Mouse (Mus musculus) G1E (cell line): ENCODE results near the gene Igflr1.

ENCODE experiments used
- CTCF ChIP-seq: IDR thresholded peaks from 2 replicates; pipeline ENCODE4 v1.5.1; 2012; ENCODE audit warnings: low read depth, low read length, inconsistent platforms, mixed read lengths
- GATA1 ChIP-seq: IDR thresholded peaks from 2 replicates; pipeline ENCODE4 v1.6.1; 2012; ENCODE audit warnings: borderline replicate concordance, low read length, inconsistent platforms, mixed read lengths
- POLR2AphosphoS5 ChIP-seq: IDR thresholded peaks from 2 replicates; pipeline ENCODE4 v1.6.1; 2012; ENCODE audit warnings: low read depth, low read length, inconsistent platforms; ENCODE audit not compliant: insufficient replicate concordance
- TAL1 ChIP-seq: conservative IDR thresholded peaks from 2 replicates; pipeline ENCODE4 v1.6.1; 2012; ENCODE audit warnings: low read depth, low read length, inconsistent platforms, mixed read lengths

- TF ChIP-seq POLR2AphosphoS5, result no peak
- TF ChIP-seq CTCF, result no peak
- no peak for TF ChIP-seq TAL1
- no peak for TF ChIP-seq GATA1
These were observed 40.7 kb upstream of the Igflr1 start for GRCm38 (mm10) chr7:30524487-30524886.
